Mouse (Mus musculus): ENCODE results near the gene Metap1. TPM values are rescaled to one million over a fixed set of nuclear protein-coding genes. Genes with fewer than 3 reads are reported as not detected.

Metap1 gene
- total RNA-seq (2021) = 10 to 100 TPM; 53.8 to 57.9 TPM
- long read RNA-seq, experiment 1, transcript Metap1-201 (11 exons, 2,686 nt) = major isoform, 47 of 68 reads
- long read RNA-seq, experiment 1, partial matches to known transcripts = 9 of 68 reads
- long read RNA-seq, experiment 1, other reads (novel, unspliced or antisense) = 12 of 68 reads
- long read RNA-seq, experiment 2, transcript Metap1-201 (11 exons, 2,686 nt) = major isoform, 8 of 11 reads
- long read RNA-seq, experiment 2, partial matches to known transcripts = 2 of 11 reads
- long read RNA-seq, experiment 2, other reads (novel, unspliced or antisense) = 1 of 11 reads

- peak; percentile 99 to 100 for DNase-seq
These were observed at the start of gene Metap1 for GRCm38 (mm10) chr3:138489327-138490033. Gene Metap1, minus strand, starts transcription at chr3:138489515.

GRCm38 (mm10) chr3:138536031-138536430, 46.7 kb upstream of the Metap1 start:
- no peak for DNase-seq

DNA sequence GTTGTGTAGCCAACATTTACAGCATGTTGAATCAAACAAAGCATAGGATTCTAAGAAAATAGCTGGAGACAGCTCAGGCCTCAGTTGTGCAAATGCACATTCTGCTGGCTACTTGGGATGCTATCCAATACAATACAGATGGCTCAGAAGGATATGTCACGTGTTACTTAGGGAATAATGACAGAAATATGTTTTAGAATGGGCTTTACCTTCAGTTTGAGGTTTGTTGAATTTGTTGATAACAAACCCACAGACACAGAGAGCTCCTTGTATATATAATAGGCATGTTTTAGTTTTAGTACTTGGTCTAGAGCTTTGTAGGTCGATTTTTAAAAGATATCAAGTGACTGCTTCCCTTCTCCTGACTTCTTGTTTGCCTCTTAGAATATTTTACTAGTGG, 43.4 kb upstream of the Metap1 start:
- no peak for DNase-seq

GRCm38 (mm10) chr3:138531479-138532181, 42.3 kb upstream of the Metap1 start:
- DNase-seq = no peak

DNA sequence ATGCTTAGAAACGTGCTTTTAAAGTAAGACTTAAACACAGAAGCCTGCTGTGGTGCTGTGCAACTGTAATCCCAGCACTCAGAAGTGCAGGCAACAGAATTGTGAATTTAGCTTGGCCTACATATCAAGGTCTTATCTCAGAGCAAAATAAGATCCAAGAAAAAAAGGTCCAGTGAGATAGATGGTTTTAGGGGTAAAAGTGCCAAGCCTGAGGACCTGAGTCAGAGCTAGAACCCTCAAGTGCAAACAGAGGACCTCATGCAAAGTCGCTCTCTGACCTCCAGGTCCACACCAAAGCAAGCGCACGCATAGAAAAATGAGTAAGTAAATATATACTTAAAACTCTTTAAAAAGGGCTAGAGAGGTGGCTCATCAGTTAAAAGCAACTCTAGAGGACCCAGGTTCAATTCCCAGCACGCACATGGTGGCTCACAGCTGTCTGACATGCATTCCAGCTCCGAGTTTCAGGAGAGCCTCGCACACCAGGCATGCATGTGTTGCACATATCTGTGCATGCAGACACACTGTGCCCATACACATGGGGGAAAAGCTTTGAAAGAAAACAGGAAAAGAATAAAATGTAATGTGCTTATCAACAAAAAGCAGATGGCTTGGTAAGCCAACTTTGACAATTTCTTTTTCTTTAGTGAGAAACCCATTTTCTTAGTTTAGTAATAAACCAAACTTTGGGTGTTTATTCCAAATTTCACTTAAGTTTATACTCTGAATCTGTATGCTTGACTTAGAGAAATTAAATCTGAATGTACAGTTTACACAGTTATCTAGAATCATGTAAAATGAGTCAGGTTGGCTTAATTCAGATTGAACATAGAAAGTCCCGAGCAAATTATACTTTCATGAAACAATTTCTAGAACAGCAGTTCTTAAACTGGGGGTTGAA, 41.5 kb upstream of the Metap1 start:
- no peak for DNase-seq

DNA sequence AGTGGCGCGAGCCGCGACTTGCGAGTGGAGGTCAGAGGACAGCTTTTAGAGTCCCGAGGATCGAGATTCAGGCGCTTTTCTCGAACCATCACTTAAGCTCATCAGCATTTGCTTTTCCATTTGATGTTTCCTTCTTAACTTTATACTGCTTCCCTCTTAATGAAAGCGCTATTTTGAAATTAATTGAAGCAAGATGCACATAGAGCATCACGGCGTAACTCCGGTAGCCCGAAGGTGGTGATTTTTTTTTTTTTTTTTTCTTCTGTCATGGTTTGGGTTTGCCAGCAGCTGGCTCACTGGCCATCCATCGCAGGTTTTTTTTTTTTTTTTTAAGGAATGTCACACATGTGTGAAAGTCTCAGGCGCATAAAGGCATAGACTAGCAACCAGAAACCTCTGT, 39.0 kb upstream of the Metap1 start:
- no peak for DNase-seq

DNA sequence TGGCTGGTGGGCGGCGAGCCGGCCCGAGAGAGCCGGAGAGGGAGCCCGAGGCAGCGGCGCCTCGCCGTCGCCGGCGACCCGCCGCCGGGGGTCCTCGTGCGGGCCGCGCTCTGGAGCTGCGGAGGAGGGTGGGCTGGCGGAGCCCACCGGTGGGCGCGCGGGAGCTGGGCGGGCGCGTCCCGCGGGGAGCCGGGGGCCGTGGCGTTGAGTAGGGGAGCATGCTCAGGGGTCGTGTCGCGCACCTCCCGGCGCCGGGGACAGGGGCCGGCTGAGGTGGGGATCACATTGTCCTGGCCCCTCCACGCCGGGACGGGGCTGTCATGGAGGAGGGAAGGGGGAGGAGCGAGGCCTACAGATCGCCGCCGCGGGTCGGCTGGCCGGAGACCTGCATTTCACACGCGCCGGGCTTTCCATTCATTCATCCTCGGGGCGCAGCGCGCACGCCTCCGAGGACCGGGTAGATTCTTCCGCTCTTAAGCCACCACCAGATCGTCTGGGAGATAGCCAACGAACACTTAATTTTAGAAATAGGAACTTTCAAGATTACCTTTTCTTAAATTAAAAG, 38.4 kb upstream of the Metap1 start:
- peak; percentile 80 to 87 for DNase-seq

- DNase-seq = peak; percentile 97 to 98
These were observed 37.8 kb upstream of the Metap1 start for GRCm38 (mm10) chr3:138526916-138527666.

DNA sequence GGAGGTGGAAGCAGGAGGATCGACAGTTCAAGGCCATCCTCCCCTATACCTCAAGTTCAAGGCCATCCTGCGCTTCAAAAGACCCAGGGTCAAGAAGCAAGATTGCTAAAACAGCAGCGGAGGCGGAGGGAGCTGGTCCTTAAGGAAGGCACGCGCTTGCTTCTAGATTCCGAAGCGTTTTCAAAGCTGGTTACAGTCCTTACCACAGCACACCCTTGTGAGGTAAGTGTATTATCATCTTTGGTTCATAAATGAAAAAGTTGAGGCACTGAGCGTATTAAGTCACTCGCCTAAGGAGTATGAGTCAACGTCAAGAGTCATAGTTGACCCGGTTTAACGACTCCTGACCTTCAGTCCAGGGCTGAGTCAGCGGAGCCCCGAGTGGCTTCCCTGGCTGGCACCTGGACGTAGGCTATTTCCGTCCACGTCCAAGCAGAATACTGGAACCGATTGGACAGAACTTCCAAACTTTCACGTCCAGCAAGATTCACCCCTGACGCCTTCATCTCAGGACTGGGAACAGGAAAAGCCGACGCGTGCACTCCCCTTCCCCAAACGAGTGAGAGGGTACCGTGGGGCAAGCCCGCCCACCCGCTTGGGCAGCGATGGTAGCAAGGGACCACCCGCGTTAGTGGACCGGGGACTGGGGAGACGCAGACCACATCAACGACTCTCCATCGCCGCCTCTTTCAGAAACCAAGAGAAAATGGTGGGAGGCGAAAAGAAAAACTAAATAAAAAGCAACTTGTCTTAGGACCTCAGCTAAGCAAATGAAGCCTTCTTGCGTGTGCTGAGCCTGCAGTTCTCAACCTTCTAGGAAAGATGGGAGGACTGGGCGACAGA, 37.0 kb upstream of the Metap1 start, which contains the start of gene Eif4e:
TSS of gene Eif4e (plus strand) at position 107 of the 843 bp plus-strand sequence.
- peak; percentile 87 to 88 for DNase-seq

- DNase-seq = no peak
These were observed 36.2 kb upstream of the Metap1 start for GRCm38 (mm10) chr3:138525494-138525893.

GRCm38 (mm10) chr3:138523956-138524355, 34.6 kb upstream of the Metap1 start:
- no peak for DNase-seq

DNA sequence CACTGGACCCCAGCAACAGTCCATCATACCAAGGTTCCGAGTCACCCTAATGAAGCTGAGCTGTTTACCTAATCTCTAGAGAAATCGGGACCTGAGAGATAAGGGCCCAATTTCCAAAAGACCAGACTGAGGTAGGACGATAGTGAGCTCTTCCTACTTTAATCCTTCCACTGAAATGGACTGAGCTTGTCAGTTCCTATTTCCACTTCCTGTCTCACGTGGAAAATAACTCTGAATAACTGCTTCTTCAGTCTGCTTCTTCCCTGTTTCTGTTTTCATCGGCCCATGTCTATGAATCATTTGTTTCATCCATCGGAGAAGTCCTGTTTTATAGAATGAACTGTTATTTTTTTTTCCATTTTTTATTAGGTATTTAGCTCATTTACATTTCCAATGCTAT, 29.9 kb upstream of the Metap1 start:
- no peak for DNase-seq

GRCm38 (mm10) chr3:138517881-138518280, 28.6 kb upstream of the Metap1 start:
- DNase-seq = peak in 1 of 2 experiments; percentile 46

DNA sequence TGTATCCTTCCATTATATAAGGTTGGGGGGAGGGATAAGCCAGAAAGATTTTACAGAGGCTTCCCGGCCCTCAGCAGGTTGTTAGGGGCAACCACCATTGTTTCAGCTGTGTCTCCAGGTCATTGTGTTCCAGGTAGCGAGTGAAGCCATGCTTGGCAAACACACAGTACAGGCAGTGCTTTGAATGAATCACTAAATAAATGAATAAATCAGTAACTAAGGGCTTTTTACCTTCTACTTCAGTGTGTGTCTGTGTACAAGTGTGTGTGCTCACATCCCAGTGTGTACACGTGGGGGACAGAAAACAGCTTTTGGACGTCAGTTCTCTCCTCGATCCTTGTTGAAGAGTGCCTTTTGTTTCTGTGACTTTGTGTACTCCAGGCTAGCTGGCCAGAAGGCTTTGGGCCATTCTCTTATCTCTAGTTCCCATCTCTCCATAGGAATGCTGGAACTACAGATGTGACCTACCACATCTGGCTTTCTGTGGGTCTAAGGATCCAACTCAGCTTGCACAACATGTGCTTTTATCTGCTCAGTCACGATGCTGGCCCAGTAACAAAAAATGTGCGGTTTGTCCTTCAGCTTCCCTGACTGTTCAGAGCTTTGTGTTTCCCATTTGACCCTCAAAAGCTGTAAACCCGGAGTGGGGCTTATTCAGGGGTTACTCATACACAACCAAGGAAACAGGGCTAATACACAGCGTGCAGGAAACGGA, 26.5 kb upstream of the Metap1 start:
- peak; percentile 67 to 81 for DNase-seq

DNA sequence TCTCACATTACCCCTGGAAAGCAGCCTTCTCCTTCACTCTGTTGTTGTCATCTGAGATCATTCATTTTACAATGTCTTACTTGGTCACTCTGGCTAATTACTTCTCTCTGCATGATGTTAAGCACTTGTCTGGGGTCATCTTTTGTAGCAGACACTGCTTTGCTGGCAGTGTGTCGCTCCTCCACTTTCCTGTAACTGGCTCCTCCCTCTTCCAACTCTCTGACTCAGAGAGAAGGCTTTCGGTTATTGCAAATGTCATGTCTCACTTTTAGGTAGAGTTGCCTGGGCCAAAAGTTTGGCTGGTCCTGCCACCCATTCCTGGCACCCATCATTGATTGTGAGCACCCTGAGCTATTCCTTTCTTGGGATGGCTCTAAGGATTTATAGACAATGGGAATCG, 25.4 kb upstream of the Metap1 start:
- DNase-seq = no peak

DNA sequence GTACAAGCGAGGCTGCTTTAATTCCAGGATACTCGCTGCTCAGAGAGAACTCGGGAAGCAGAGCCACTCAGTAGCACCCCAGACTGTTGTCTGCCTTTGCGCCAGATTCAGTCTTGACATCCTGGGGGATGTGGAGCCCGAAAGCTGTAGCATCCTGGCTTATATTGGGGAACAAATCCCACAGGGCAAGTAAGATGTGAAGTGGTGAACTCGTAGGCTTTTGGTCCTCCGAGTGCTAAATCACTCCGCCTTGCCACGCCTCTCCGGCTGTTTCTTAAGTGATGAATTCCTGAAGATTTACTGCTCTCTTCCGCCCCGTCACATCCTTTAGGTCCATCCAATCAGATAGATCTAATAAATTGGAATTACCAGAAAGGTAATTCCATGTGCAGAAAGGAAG, 23.9 kb upstream of the Metap1 start:
- DNase-seq = no peak

DNA sequence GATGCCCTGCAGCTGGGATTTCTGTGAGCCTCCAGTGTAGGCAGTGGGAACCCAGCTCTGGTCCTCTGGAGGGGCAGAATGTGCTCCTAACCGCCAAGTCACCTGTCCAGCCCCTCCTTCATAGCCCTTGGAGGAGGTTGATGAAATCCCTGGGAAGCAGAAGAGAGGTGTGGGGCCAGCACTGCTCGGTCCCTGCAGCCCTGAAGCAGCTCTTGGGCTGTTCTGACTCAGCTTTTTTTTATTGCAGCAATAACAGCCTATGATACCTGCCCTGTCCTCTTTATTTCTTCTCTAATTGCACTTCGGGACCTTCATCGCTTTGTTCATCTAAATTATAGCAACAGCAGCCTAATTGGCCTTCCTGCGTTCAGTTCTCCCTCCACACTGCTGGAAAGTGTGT, 21.2 kb upstream of the Metap1 start:
- no peak for DNase-seq

DNA sequence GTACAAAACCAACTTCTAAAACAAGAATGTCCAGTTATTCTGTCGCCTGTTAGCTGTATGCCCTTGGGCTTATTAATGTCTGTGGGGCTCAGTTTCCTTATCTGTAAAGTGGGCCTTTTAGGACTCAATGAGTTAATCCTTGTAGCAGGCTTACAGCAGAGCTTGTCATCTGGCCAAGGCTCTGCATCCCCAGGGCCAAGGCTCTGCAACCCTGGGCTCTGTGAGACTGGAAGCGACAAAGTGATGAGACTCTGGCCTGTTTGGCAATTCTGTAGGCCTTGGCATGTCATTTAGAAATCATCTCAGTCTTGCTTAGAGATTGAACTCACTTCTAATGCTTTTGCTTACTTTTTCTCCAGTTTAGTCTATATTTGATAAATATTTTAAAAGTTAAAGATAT, 20.3 kb upstream of the Metap1 start:
- peak; percentile 34 to 65 for DNase-seq

GRCm38 (mm10) chr3:138506749-138507148, 17.4 kb upstream of the Metap1 start:
- peak; percentile 51 to 60 for DNase-seq

Measured in adrenal gland, postnatal 36 days (tissue).